25 mouse cellular contexts compared by ENCODE assay signal in genomic region chr1:38233121-38233520, GRCm38 (mm10).
DNase-seq lines count a peak whose midpoint lies in the region; ATAC-seq lines count a peak whose summit lies in the region.
"Had no signal": no experiment of that assay in that cellular context is flagged by ENCODE, and none has a peak within 500 bp of the region (broad histone marks: within the 10 kb centered on the region; RNA-seq: fewer than 3 reads in every experiment).

No protein-coding gene starts in this region.

- WGBS in kidney, embryonic 16.5 days, result 82% methylated on average over 5 of the region's 5 CpGs

- no peak for ATAC-seq in kidney, embryonic 16.5 days (ENCODE audit: low FRiP score, low TSS enrichment)
- peak; percentile 43 for ATAC-seq in megakaryocyte, adult 5-6 weeks (ENCODE audit: poor library complexity, severe bottlenecking)
- ATAC-seq: activated CD4-positive, CD25-positive, alpha-beta regulatory T cell, adult 4 months; forebrain, embryonic 14.5 days; forebrain, postnatal 0 days; hindbrain, embryonic 16.5 days; intestine, embryonic 15.5 days had no signal

- H3K36me3 ChIP-seq in kidney, embryonic 16.5 days (ENCODE audit: insufficient read depth, low read length), result no peaks in the 10 kb centered on the region
- H3K36me3 ChIP-seq: embryonic facial prominence, embryonic 15.5 days; heart, embryonic 10.5 days; heart, embryonic 13.5 days; intestine, embryonic 15.5 days had no signal

- no peaks in the 10 kb centered on the region for H3K9me3 ChIP-seq in kidney, embryonic 16.5 days (ENCODE audit: low read length)
- H3K9me3 ChIP-seq: embryonic facial prominence, embryonic 12.5 days; embryonic facial prominence, embryonic 15.5 days; heart, embryonic 10.5 days; heart, embryonic 13.5 days; intestine, embryonic 15.5 days had no signal

- no peak for DNase-seq in kidney, adult 18-20 months
- DNase-seq in A20 (ENCODE audit: low read depth, low spot score), result peak; percentile 31
- DNase-seq in urinary bladder, postnatal 14 days (ENCODE audit: low spot score), result no peak
- DNase-seq in heart, adult 9 months (ENCODE audit: low spot score in 2 of 2), result no peak
- DNase-seq: adrenal gland, adult 8-10 months; adrenal gland, postnatal 36 days; cerebellum, adult 11 months; cerebellum, adult 2 months; cerebellum, adult 9-11 months; cerebellum, postnatal 25 days; forebrain, postnatal 0 days; gastrocnemius, adult 2 months; gastrocnemius, postnatal 14 days; heart, adult 18-20 months had no signal

- 0 out of 2 replicates have a peak overlapping the region, but pooled peaks have one; percentile 40 for H3K27ac ChIP-seq in kidney, embryonic 16.5 days (ENCODE audit: low read length)
- H3K27ac ChIP-seq: embryonic facial prominence, embryonic 12.5 days; embryonic facial prominence, embryonic 15.5 days; gastrocnemius, adult 2 months; heart, embryonic 10.5 days; heart, embryonic 13.5 days; hindbrain, embryonic 13.5 days; intestine, embryonic 15.5 days had no signal

- no peak overlapping the region for H3K4me3 ChIP-seq in kidney, embryonic 16.5 days (ENCODE audit: low read length)
- H3K4me3 ChIP-seq: embryonic facial prominence, embryonic 12.5 days; embryonic facial prominence, embryonic 15.5 days; gastrocnemius, adult 2 months; heart, embryonic 10.5 days; heart, embryonic 13.5 days; hindbrain, embryonic 13.5 days; intestine, embryonic 15.5 days had no signal

- no peak overlapping the region for H3K4me2 ChIP-seq in kidney, embryonic 16.5 days (replicated peaks; ENCODE audit: low read depth, low read length)
- H3K4me2 ChIP-seq: embryonic facial prominence, embryonic 12.5 days; embryonic facial prominence, embryonic 15.5 days; heart, embryonic 13.5 days; hindbrain, embryonic 13.5 days; intestine, embryonic 15.5 days had no signal

- no peaks in the 10 kb centered on the region for H3K27me3 ChIP-seq in kidney, embryonic 16.5 days (ENCODE audit: insufficient read depth, low read length)
- H3K27me3 ChIP-seq: embryonic facial prominence, embryonic 12.5 days; embryonic facial prominence, embryonic 15.5 days; hindbrain, embryonic 13.5 days; intestine, embryonic 15.5 days had no signal

- H3K4me1 ChIP-seq in kidney, embryonic 16.5 days (ENCODE audit: insufficient read depth, low read length), result peaks cover 23% of the 10 kb centered on the region
- H3K4me1 ChIP-seq: intestine, embryonic 15.5 days had no signal

- H3K9ac ChIP-seq in kidney, embryonic 16.5 days (replicated peaks; ENCODE audit: low read length), result no peak overlapping the region
- H3K9ac ChIP-seq: embryonic facial prominence, embryonic 12.5 days; embryonic facial prominence, embryonic 15.5 days; forebrain, postnatal 0 days; heart, embryonic 13.5 days; hindbrain, embryonic 13.5 days; intestine, embryonic 15.5 days had no signal
